Mouse (Mus musculus) kidney, postnatal 10 days (tissue): ENCODE measurements at regions not wholly inside any gene's neighbourhood (a gene's known extent, or its start where the extent isn't known, plus 50 kb on each side); places are given as distances from the start of the nearest gene placed in this dataset.

Experiments used
- DNase-seq: peaks from one replicate; pipeline ENCODE4 v3.0.0; 2021; ENCODE audit warnings: mixed read lengths

DNA sequence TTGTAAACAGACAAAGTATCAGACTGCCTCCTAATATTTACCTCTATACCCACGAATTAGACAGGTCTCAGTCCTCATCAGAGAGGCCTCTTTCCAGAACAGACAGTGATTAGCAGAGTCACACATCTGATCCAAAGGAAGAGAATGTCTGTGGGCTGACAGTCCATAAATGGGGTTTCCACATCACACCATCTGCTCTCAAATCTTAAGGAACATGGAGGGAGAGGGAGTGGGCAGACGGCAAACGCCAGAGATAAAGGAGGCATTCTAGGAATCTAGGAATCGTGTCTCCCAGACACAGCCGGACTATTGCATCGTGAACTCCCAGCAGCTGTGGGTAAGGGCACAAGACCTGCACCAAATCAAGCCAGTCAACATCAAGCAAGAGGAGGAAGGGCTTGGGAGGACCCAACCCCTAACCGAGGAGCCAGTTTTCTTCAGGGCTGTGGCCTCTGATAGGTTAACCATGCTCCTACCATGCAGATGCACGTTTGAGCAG lies 219.8 kb downstream of the Setd4 start:
- no peak for DNase-seq

DNA sequence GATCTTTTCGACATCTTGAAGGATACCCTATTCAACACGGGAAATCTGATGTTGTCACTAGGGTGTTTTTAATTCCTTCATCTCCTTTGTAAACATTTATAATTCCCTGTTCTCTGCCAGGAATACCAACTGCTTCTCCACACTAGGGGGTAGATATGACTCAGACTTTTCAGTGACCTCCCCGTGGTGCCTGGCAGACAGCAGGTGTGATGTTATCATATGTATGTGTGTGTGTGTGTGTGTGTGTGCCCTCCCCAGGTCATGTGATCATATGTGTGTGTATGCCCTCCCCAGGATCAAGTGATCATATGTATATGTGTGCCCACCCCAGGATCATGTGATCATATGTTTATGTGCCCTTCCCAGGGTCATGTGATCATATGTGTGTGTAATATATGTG lies 220.9 kb downstream of the Setd4 start:
- DNase-seq: no peak

DNA sequence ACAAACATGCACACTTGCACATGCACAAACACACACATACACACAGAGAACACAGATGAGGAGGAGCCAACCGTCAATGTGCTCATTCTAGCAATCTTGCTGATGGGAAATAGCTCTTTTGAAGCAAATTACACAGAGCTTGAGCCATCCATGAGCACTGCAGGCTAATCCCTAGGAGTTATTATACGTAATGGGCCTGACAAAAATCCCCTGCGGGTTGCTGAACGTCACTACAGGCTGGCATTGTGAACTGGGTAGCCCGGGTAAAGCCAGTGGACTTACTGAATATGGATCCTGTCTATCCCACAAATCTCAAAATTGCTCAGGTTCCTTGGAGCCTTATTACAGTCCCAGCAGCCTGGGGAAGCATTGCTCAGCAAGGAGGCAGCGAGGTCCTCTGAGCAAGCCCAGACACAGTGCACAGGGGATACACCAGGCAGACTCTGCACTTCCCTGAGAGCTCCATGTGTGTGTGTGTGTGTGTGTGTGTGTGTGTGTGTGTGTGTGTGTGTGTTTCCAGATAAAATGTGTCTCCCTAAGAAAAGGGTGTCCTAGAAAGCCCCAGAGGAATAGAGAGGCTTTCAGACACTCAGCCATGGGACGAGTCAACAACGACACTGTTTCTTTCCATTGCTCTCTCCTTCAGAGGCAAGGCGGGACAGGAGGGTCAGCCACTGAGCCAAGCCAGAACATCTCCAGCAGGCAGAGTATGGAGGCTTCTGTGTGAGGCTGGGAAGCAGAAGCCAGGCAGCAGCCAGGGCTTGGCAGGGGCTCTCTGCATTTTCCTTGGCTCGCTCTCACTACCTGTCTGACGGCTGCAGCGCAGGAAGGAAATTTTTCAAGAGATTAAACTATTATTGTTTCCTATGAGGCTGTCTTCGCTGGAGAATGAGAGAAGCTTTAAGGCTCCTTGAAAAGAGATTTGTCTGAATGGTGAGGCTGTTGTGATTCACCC lies 222.9 kb downstream of the Setd4 start:
- no peak for DNase-seq

DNA sequence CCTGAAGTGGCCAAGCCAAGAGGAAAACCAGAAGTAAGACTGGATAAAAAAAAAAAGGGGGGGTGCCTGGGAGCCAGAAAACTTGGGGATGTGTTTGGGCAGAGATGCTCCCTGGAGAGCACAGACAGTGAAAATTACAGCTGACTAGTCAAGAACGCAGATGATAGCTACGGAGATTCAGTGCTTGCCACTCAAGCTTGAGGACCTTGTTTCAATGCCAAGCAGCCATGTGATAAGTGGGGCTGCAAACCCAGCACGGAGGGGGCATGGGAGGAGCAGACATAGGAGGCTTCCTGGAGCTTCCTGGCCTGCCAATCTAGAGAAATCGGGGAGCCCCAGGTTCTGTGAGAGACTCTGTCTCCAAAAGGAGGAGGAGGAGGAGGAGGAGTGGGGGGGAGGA lies 223.7 kb downstream of the Setd4 start:
- DNase-seq: no peak

DNA sequence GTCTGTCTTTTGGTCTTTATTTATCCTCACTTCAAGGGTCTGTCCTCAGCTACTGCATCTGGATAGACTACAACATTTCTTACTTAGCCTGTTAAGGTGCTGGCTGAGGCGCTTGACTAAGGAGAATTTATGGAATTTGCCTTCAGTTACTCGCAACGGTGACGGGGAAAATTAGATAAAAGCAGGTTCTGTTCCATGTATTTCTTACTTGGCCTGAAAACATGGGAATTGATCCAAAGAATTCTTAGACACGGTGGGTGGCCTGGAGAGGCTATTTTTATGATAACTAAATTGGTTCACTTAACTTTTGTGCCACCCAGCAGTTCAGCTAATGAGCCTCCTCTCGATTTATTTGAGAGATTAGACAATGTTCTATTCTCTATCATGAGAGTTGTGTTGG lies 224.3 kb downstream of the Setd4 start:
- no peak for DNase-seq

DNA sequence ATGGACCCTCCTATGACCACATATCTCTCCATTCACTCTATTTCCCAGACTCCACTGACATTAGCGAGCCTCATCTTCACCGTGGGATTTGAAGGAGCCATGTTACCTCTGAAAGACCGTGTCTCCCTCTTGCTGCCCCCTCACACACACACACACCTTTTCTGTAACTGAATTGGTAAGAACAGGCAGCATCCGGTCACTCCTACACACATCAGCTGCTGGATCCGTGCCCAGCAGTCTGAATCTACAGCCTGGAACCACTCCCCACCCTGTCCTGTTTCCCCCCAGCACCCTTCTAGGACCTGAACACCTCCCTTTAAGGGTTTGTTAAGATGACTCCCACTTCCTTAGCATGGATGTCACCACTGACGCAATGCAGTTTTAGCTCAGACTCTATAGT lies 229.2 kb downstream of the Setd4 start:
- peak; percentile 67 for DNase-seq

DNA sequence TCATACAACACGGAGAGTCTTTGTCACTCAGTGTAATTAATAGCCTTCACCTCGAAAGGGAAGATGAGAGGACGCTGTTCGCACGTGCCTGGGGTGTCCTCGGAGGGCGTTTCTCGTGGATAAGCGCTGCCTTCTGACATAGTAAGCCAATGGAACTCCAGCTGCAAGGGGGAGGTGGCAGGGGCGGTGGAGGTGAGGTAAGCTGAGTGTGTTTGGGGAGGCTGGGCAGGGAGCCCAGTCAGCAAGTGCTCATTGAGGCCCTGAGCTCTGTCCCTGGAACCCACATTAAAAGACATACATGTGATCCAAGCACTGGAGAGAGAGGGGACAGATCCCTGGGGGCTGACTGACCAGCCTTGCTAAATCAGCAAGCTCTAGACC lies 234.1 kb downstream of the Setd4 start:
- DNase-seq: no peak

DNA sequence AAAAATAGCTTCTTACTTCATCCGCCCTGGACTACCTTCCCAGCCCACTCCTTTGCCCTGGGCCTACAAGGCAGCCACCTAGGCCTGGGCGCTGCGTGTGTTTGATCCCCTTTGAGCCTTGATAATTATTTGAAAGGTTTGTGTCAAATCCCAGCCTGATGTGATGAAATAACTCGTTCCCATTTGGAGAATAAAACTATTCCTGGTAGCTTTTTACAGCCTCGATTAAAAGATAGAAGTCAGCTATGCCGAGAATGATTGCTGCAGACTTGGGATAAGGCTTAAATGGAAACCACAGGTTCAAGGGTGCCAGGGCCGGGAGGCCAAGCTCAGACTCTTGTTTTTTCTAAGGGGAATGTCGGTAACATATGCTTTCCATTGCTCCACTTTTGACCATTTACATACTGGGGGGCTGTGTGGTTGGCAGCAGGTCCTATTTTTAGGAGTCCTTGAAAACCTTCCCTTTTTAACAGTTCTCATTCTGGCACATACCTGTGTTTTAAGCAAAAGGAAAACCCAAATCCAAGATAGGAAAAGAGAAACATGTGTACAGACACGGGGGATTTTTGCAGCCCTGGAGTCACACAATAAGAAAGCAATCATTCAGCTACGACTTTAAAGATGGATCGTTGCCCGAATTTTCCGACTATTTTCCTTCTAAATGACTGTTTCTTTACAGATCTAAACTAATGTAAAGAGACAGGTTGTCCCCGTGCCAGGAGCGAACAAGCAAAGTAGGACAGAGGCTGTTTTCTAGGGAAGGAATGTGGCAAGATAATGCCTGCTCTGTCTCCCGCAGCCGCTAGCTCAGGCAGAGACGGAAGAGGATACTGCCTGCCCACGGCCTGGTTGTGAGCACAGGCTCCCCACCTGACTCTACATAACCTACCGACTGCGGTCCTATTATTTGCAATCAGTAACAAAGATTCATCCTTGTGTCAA lies 234.8 kb downstream of the Setd4 start:
- no peak for DNase-seq

DNA sequence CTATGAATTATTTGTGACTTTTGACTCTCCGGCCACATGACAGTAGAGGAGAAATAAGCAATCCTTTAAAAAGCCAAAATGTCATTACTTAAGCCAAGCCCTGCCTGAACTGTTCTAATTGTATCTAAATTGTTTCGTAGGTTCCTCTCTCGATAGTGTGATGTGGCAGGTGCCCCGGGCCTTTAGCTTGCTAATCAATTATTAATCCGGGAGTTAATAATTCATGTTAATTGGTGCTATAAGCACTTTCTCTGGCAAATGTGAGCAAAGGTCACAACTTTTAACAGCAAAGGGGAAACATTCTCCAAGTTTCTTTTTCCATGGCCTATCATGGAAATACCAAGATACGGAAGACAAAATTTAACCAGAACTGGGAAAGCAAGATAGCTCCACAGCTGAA lies 235.9 kb downstream of the Setd4 start:
- no peak for DNase-seq

DNA sequence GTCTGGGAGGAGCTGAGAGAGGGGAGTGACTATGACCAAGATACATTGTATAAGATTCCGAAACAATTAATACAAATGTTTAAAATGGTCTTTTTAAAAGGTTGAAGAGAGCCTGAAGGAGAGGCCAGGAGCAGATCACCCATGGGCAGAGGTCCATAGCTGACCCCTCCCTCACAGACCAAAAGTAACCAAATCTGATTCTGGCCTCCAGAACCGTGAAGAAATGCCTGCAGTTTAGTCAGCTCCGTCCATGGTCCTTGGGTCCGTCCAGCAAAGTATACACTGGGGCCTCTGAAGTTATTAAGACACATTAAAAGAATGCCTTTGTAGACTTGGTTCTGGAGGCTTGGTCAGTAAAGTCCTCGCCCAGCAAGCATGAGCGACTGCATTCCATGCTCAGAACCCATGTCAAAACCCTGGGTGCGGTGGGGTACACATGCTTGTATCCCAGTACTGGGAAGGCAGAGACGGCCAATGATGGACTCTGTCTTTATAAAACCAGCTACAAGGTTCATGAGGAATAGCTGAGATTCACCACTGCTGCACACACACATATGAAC lies 236.5 kb downstream of the Setd4 start:
- DNase-seq: peak; percentile 46

DNA sequence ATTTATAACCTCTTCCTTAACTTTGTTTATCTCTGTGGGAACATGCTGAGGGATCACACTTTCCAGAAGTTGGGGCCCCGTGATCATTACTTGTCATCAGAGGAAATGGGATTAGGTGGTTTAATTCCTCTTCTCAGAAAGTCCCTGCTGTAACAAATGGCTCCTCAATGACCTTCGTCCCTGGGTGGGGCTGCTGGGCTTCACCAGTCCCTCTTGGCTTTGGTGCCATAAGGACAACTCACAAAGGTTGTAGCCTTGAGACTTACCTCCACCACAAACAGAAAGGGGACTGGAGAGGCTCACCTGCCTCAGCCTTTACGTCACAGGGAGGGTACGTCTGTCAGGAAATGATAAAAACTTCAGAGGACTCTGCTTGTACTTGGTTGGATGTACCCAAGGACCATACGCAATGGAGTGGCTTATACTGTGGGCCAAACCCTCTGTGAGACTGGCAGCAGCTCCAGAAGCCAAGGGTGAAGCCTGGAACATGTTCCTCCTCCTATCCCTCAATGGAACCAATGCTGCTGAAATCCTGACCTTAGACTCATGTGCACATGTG lies 237.4 kb downstream of the Setd4 start:
- no peak for DNase-seq

DNA sequence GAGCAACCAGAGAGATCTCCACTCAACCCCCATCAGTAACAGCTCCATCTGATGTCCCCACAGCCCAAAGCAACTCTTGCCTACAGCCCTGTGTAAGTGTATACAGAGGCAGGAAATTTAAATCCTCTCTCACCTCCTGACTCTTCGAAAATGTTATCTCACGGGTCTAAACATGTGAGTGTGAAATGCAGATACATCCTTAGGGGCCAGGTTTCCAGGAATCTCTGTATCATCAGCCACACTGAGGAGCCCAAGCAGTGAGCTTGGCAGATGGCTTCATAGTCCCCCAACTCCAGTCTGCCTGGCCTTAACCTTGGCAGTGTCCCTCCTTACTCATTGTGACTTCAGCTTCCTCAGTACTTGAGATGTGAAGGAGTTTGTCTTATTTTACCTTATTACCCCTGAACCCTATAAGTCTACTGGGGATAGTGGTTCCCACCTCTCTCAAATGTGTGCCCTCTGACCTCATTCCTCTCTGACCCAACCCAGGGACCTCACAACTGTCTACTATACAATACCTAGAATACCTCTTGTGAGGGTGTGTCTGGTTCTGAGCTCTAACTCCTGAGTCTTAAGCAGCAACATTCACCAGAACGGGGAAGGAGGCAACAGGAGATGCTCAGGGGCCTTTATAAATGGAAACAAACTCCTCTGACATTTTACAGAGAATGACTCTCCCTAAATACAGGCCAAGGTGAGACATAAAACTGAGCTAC lies 238.5 kb downstream of the Setd4 start:
- no peak for DNase-seq

DNA sequence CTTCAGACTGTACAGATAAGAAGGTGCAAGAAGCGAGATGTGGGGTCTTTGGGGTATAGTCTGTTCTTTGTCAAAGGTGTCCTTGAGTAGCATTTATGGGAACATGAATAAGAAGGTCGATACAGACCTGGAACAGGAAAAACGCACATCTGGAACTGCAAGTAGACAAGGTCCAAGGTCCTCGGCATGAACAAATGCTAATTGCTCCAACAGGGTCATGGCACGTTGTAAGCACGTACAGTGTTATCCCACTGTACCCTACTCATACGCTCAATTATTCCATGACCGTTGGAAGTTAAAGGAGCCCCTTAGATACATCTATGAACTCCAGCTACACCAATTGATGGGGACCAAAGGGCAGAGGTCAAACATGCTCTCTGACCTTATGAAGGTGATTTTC lies 244.1 kb downstream of the Setd4 start:
- DNase-seq: no peak

DNA sequence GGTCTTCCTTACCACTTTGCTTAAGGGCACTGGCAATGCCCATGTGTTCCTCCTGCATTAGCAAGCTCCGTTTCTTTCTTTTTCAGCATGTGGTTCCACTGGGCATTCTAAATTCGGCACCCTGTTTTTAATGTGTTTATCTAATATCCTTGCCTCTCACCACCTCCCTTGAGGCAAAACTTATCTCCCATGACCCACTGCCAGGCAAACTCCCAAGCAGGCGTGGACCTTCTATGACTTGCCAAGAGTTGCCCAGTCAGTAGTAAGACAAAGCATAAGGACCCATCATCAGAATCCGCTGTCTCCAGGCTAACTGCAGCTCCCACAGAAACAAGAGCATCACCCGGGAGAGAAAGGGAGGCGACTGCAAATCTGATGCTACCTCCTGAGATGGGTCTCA lies 245.2 kb downstream of the Setd4 start:
- no peak for DNase-seq

DNA sequence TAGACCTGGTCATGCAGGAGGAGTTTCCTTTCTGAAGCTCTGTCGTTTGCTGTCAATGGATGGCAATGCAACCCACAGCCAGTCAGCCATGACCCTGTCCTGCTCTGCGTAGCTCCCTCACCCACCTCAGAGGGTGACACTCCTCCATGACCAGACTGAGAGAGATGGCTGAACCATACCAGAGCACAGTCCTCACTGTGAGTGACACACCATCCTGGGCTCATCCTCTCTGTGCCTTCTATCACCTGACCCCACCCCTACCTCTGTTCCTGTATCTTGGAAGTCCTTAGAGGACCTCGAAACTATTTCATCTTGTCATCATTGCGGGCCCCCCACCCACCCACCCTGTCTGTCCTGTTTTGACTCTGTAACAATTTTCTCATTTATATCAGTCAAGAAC lies 245.7 kb downstream of the Setd4 start:
- DNase-seq: no peak

DNA sequence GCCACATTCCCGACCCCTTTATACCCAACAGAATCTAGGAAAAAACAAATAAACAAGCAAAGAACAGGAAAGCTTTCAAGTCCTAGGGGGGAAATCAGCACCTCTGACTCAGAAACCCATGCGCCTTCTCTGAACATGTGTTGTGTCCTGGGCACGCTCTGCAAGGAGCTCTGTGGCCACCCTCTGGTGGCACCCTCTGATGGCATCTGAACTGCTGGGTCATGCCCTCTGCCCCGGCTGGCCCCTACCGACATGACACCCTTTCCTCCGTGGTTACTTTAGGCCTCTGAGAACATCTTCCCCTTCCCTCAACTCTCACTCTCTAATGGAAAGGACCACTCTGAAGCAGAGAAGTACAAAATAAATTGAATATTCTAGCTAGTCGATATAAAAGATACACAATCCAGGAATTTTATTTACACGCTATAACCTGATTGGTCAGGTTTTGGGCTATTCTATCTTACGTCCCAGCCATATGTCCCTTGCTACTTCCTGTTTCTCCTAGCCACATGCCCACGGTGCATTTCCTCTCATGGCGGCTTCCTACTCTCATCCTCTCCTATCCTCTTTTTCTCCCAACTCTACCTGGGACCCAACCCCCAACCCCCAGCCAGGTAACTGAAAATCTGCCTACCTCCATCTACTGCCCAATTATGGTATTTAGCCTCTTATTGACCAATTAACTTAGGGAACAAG lies 248.5 kb downstream of the Setd4 start:
- DNase-seq: no peak

DNA sequence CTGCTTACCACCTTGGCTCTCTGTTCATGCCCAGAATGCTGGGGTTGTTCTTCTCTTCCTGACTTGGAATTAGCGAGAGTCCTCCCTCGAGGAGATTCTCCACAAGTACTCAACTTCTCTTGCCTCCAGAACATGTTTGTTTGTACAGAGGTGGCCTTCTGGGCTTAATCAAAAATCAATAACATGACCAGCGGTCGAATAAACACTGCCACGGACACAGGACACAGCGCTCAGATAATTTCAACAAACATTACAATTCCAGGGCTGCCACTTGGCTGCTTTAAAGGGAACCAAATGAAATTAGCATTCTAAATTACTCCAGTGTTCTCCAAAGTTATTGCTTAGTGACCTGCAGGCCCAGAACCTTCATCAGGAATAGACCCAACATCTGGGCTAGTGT lies 249.9 kb downstream of the Setd4 start:
- no peak for DNase-seq

DNA sequence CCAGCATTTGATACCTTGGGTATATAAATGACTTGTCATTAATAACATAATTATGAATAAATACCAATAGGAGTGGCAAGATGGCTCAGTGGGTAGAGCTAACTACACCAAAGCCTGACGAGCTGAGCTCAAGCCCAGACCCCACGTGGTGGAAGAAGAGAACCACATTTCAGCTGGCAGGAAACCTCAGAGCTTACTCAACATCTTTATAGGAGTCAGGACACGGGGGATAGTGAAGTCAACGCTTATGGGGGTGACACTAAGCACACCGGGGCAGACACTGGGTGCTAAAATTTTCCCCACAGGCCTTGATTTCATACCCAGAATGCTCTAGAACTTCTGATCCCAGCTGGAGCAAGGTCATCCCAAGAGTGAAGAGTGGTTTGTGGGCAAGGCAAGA lies 259.3 kb downstream of the Setd4 start:
- DNase-seq: no peak

DNA sequence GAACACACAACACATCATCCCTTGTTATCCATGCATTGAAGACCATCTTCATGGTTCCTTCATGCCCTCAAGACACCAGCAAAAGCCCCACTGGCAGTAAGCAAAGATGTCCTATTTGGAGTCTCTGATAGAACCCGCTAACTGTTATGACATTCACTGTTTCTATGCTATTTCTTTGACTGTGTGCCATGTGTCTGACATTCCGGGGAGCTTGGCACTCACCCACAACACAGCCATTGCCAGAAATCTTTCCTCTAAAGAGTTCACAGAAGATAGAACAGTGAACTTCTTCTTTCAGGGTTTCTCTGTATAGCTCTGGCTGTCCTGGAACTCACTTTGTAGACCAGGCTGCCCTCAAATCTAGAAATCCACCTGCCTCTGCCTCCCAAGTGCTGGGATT lies 261.2 kb downstream of the Setd4 start:
- no peak for DNase-seq

DNA sequence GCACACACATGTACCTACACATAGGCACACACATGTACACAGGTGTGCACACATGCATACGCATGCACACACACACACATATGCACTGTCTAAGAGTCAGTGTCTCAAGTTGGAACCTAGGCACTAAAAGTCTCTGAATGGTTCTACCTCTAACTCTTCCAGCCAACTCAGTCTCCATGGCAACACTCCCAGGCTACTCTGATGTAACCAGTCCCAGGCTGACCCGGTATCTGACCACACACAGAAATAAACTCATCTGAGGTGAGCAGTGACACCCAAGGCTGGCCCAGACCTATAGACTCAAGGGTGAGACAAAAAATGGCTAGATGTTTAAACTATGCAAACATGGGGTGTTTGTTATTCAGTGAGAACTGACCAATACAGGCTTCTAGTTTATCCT lies 262.1 kb downstream of the Setd4 start:
- no peak for DNase-seq

DNA sequence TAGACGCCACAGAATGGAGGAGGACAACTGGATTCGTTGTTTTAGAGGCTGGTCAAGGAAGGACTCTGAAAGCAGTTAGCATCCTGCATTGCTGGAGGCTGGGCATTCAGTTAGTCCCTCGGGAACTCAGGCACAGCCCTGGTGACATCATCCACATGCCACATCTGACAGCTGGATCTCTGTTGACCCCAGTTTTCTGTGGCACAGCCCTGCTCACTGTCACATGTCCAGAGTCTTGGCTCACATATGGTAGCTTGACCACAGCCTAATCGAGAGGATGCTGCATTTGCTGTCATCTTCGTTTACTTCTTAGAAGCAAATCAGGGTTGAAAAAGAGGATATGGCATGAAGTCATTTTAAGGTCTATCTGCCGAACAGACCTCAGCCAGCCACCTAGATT lies 265.1 kb downstream of the Setd4 start:
- no peak for DNase-seq
